8 mouse cellular contexts compared by ENCODE assay signal in the genomic region with DNA sequence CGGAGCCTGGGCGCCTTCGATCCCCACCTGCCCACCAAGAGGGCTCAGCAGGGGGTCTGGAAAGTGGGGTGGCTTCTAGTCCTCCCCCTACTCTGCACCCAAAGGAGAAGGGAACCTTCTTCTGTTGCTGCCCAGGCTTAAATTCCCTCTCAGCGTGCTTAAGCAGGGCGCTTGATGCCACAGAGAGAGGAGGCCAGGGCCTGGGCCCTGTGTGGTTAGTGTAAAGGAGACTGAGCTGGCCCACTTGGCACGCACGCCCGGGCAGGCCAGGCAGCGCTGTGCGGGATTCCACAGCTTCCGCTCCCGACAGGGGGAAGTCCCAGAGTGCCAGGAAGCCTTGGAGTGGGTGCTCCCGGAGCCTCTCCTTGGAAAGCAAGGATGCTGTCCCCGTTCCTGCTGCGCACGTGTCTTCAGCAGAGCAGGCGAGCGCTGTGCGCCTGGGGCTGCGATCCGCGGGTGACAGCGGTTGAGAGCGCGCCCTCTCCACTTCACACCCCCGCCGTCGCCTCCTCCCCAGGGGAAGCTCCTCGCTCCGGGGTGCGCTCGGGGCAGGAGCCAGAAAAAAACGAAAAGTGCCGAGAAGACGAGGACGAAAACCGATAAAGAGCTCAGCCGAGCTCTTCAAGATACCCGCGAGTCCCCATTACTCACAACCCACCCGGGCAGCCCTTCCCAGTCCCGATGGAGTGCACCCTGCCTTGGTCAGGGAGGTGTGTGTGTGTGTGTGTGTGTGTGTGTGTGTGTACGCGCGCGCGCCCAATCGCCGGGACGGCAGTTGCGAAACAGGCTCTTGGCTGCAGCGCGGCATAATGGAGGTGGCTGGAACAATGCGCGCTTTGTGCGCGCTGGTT.
DNase-seq lines count a peak whose midpoint lies in the region; ATAC-seq and TF ChIP-seq lines count a peak whose summit lies in the region.

No protein-coding gene starts in this region.

- intact Hi-C loops in gastrocnemius, adult 2 months (cut with DNase I), result loop anchor here (5.0 to 10.0 kb wide), 4 partner anchors 71 to 371 kb away; no protein-coding TSS in a partner anchor
- intact Hi-C loops in left cerebral cortex, adult 2 months (cut with DNase I), result loop anchor here (2.0 to 10.0 kb wide), 7 partner anchors 73 to 341 kb away; no protein-coding TSS in a partner anchor

- 2% methylated on average over 32 of the region's 57 CpGs for WGBS in hindbrain, embryonic 16.5 days

- H3K27me3 ChIP-seq in hindbrain, embryonic 16.5 days (replicated peaks; ENCODE audit: control insufficient read depth, insufficient read depth, low read length), result peaks cover 20% of the 10 kb centered on the region

- DNase-seq in R1 (ENCODE audit: low read depth, low spot score), result peak; percentile 59
- peak; percentile 28 to 59 for DNase-seq in cerebellum, postnatal 14 days
- peak; percentile 87 for DNase-seq in gastrocnemius, adult 2 months
- peak; percentile 58 to 62 for DNase-seq in left cerebral cortex, adult 2 months (ENCODE audit: extremely low spot score in 1 of 2, low spot score in 2 of 2)
- DNase-seq in lung, postnatal 36 days, result peak; percentile 74
- DNase-seq in right cerebral cortex, adult 2 months (ENCODE audit: low spot score in 2 of 2), result peak; percentile 43 to 72
- peak; percentile 71 for DNase-seq in yolk sac, embryonic 10.5 days (ENCODE audit: low spot score)

- H3K9ac ChIP-seq in hindbrain, embryonic 16.5 days (ENCODE audit: low read depth, low read length), result peak overlapping the region; percentile 66

- H3K4me3 ChIP-seq in gastrocnemius, adult 2 months, result peak overlapping the region; percentile 78
- peak overlapping the region; percentile 44 for H3K4me3 ChIP-seq in hindbrain, embryonic 16.5 days (ENCODE audit: low read length)
- H3K4me3 ChIP-seq in left cerebral cortex, adult 2 months, result peak overlapping the region; percentile 49

- H3K27ac ChIP-seq in gastrocnemius, adult 2 months, result peak overlapping the region; percentile 92
- H3K27ac ChIP-seq in hindbrain, embryonic 16.5 days (ENCODE audit: low read depth, low read length), result peak overlapping the region; percentile 83
- H3K27ac ChIP-seq in left cerebral cortex, adult 2 months, result peak overlapping the region; percentile 77

- H3K36me3 ChIP-seq in hindbrain, embryonic 16.5 days (ENCODE audit: control insufficient read depth, insufficient read depth, low read length), result no peaks in the 10 kb centered on the region

- TF ChIP-seq CTCF in gastrocnemius, adult 2 months (IDR thresholded peaks at IDR 0.05), result no peak
- TF ChIP-seq CTCF in left cerebral cortex, adult 2 months (IDR thresholded peaks at IDR 0.05), result no peak

- H3K4me2 ChIP-seq in hindbrain, embryonic 16.5 days (ENCODE audit: low read length), result peak overlapping the region; percentile 77

- H3K9me3 ChIP-seq in hindbrain, embryonic 16.5 days (ENCODE audit: control insufficient read depth, low read length), result no peaks in the 10 kb centered on the region

- peak; percentile 65 for ATAC-seq in hindbrain, embryonic 16.5 days

- peaks cover 17% of the 10 kb centered on the region for H3K4me1 ChIP-seq in hindbrain, embryonic 16.5 days (ENCODE audit: control insufficient read depth, insufficient read depth, low read depth, low read length)

Comparison
In these comparisons a context has a peak if more than half of its experiments do, and no peak if none do; other contexts are left out.
1. Peak in every context shown above with its lines: DNase-seq, ATAC-seq, H3K4me3 ChIP-seq and H3K27ac ChIP-seq.